Mouse (Mus musculus) layer of hippocampus, adult 9-10 months (tissue): ENCODE measurements at regions not wholly inside any gene's neighbourhood (a gene's known extent, or its start where the extent isn't known, plus 50 kb on each side); places are given as distances from the start of the nearest gene placed in this dataset.

Experiments
- DNase-seq: peaks from one replicate; pipeline ENCODE4 v3.0.0; 2022; ENCODE audit warnings: low spot score

- DNase-seq: no peak
Measured at GRCm38 (mm10) chr6:93257130-93257841, 314.0 kb upstream of the Adamts9 start.

GRCm38 (mm10) chr6:93253746-93254145 lies 310.5 kb upstream of the Adamts9 start:
- no peak for DNase-seq

- no peak for DNase-seq
Measured at GRCm38 (mm10) chr6:93248973-93249372, 305.7 kb upstream of the Adamts9 start.

GRCm38 (mm10) chr6:93246498-93247242 lies 303.4 kb upstream of the Adamts9 start:
- no peak for DNase-seq

- no peak for DNase-seq
Measured at GRCm38 (mm10) chr6:93235550-93235949, 292.3 kb upstream of the Adamts9 start.

GRCm38 (mm10) chr6:93232636-93233035 lies 289.3 kb upstream of the Adamts9 start:
- DNase-seq: no peak

GRCm38 (mm10) chr6:93230450-93230849 lies 287.2 kb upstream of the Adamts9 start:
- DNase-seq: no peak

- DNase-seq: no peak
Measured at GRCm38 (mm10) chr6:93229320-93229719, 286.0 kb upstream of the Adamts9 start.

- DNase-seq: no peak
Measured at GRCm38 (mm10) chr6:93223610-93224550, 280.6 kb upstream of the Adamts9 start.

- no peak for DNase-seq
Measured at GRCm38 (mm10) chr6:93218015-93218593, 274.8 kb upstream of the Adamts9 start.

GRCm38 (mm10) chr6:93200886-93201285 lies 257.6 kb upstream of the Adamts9 start:
- no peak for DNase-seq

- no peak for DNase-seq
Measured at GRCm38 (mm10) chr6:93194741-93195140, 251.4 kb upstream of the Adamts9 start.

- no peak for DNase-seq
Measured at GRCm38 (mm10) chr6:93192980-93193379, 249.7 kb upstream of the Adamts9 start.

- no peak for DNase-seq
Measured at GRCm38 (mm10) chr6:93190986-93191385, 247.7 kb upstream of the Adamts9 start.

GRCm38 (mm10) chr6:93168526-93168925 lies 225.2 kb upstream of the Adamts9 start:
- DNase-seq: no peak

- no peak for DNase-seq
Measured at GRCm38 (mm10) chr6:93167281-93167680, 224.0 kb upstream of the Adamts9 start.

GRCm38 (mm10) chr6:93165942-93166341 lies 222.7 kb upstream of the Adamts9 start:
- DNase-seq: no peak

- no peak for DNase-seq
Measured at GRCm38 (mm10) chr6:93152431-93153208, 209.3 kb upstream of the Adamts9 start.

GRCm38 (mm10) chr6:93150531-93150930 lies 207.2 kb upstream of the Adamts9 start:
- DNase-seq: no peak

GRCm38 (mm10) chr6:93149956-93150355 lies 206.7 kb upstream of the Adamts9 start:
- no peak for DNase-seq

- no peak for DNase-seq
Measured at GRCm38 (mm10) chr6:93140331-93140731, 197.0 kb upstream of the Adamts9 start.
